Mouse (Mus musculus) hindbrain, embryonic 14.5 days (tissue): Measurements from ENCODE around the gene Lrfn1. TPM values are rescaled to one million over a fixed set of nuclear protein-coding genes. Genes with fewer than 3 reads are reported as not detected.

Experiments used
- ATAC-seq: fragments of 200-750 bp; cut with Nextera tagmentation; 2 replicates; pipeline ENCODE4 v1.8.0; 2017; ENCODE audit warnings: moderate number of reproducible peaks, mild to moderate bottlenecking, moderate TSS enrichment, moderate library complexity; ENCODE audit not compliant: low FRiP score
- DNase-seq: peaks from one replicate; pipeline ENCODE4 v3.0.0-alpha.2; 2015; ENCODE audit warnings: low spot score
- H3K27ac ChIP-seq: fragments of 300-500 bp; sonication (generic); 2 replicates; pipeline ENCODE4 v1.5.1; 2014; ENCODE audit warnings: mild to moderate bottlenecking, moderate library complexity
- H3K27me3 ChIP-seq: fragments of 300-500 bp; sonication (generic); 2 replicates; pipeline ENCODE4 v1.6.1; 2014; ENCODE audit warnings: mild to moderate bottlenecking, low read length, mixed read lengths; ENCODE audit not compliant: control insufficient read depth, insufficient read depth
- H3K36me3 ChIP-seq: fragments of 300-500 bp; sonication (generic); replicated peaks from 2 replicates; pipeline ENCODE4 v1.6.1; 2014; ENCODE audit not compliant: control insufficient read depth, insufficient read depth
- H3K4me1 ChIP-seq: fragments of 300-500 bp; sonication (generic); replicated peaks from 2 replicates; pipeline ENCODE4 v1.6.1; 2014; ENCODE audit warnings: antibody characterized with exemption, low read length, mixed read lengths; ENCODE audit not compliant: control insufficient read depth, insufficient read depth
- H3K4me2 ChIP-seq: fragments of 300-500 bp; sonication (generic); replicated peaks from 2 replicates; pipeline ENCODE4 v1.6.1; 2014; ENCODE audit warnings: mild to moderate bottlenecking, moderate library complexity
- H3K4me3 ChIP-seq: fragments of 300-500 bp; sonication (generic); replicated peaks from 2 replicates; pipeline ENCODE4 v1.5.1; 2014; ENCODE audit warnings: mild to moderate bottlenecking, low read length
- H3K9ac ChIP-seq: fragments of 300-500 bp; sonication (generic); 2 replicates; pipeline ENCODE4 v1.6.1; 2014
- H3K9me3 ChIP-seq: fragments of 300-500 bp; sonication (generic); 2 replicates; pipeline ENCODE4 v1.6.1; 2016; ENCODE audit warnings: low read length; ENCODE audit not compliant: control insufficient read depth
- WGBS: fragments of 180-500 bp; shearing (Covaris S2); extraction: QIAGEN DNeasy Blood & Tissue Kit; methylation state at CpG from one replicate; pipeline ENCODE4 v1.1.7; 2014; 5-methylcytosine and 5-hydroxymethylcytosine counted together
- polyA plus RNA-seq: library from polyadenylated mRNA; unstranded; fragments of >200 nt; fragmentation: Nextera tagmentation; extraction: Ambion mirVana; gene quantifications from 2 replicates; pipeline ENCODE4 v1.2.1, GENCODE M21; 2014

The Lrfn1 gene
- polyA plus RNA-seq, 1 experiment from 2014 or later: 25.5 TPM

- 84% methylated on average over 13 of the region's 13 CpGs for WGBS
- Histone ChIP-seq H3K4me3 (no peak overlapping the region), H3K4me2 (no peak overlapping the region), H3K4me1 (0 out of 2 replicates have a peak, but pooled peaks cover 4% of the 10 kb centered on the region), H3K9ac (no peak overlapping the region), H3K27me3 (peaks cover 4% of the 10 kb centered on the region; the same call in 1 of the 2 replicates), H3K9me3 (no peaks in the 10 kb centered on the region), H3K36me3 (no peaks in the 10 kb centered on the region), H3K27ac (no peak overlapping the region)
- ATAC-seq (no peak), DNase-seq (no peak)
Measured at GRCm38 (mm10) chr7:28444344-28444974, 7.3 kb upstream of the Lrfn1 start.

GRCm38 (mm10) chr7:28446446-28446845 is 5.3 kb upstream of the Lrfn1 start:
- ATAC-seq (no peak), DNase-seq (peak; percentile 79)
- H3K4me1 ChIP-seq: 0 out of 2 replicates have a peak, but pooled peaks cover 4% of the 10 kb centered on the region
- no peak overlapping the region for H3K27ac ChIP-seq
- WGBS: 8% methylated on average over 12 of the region's 12 CpGs
- H3K27me3 ChIP-seq: peaks cover 4% of the 10 kb centered on the region; the same call in 1 of the 2 replicates
- H3K36me3 ChIP-seq: no peaks in the 10 kb centered on the region
- H3K9me3 ChIP-seq: no peaks in the 10 kb centered on the region
- H3K4me2 ChIP-seq: no peak overlapping the region
- H3K9ac ChIP-seq: no peak overlapping the region
- no peak overlapping the region for H3K4me3 ChIP-seq

- H3K9ac ChIP-seq: peak overlapping the region; percentile 16; the same call in 1 of the 2 replicates
- 14% methylated on average over 12 of the region's 12 CpGs for WGBS
- DNase-seq: no peak
Measured at GRCm38 (mm10) chr7:28447101-28447830, 4.5 kb upstream of the Lrfn1 start.

GRCm38 (mm10) chr7:28447865-28448820 is 3.6 kb upstream of the Lrfn1 start:
- DNase-seq: no peak
- ATAC-seq: no peak
- 64% methylated on average over 13 of the region's 13 CpGs for WGBS
- H3K4me1 ChIP-seq: peaks cover 9% of the 10 kb centered on the region
- no peak overlapping the region for H3K27ac ChIP-seq
- no peaks in the 10 kb centered on the region for H3K36me3 ChIP-seq
- H3K9me3 ChIP-seq: no peaks in the 10 kb centered on the region
- no peak overlapping the region for H3K9ac ChIP-seq
- H3K27me3 ChIP-seq: peaks cover 4% of the 10 kb centered on the region; the same call in 1 of the 2 replicates
- H3K4me2 ChIP-seq: no peak overlapping the region
- H3K4me3 ChIP-seq: no peak overlapping the region

More at GRCm38 (mm10) chr7:28447101-28447830, 4.5 kb upstream of the Lrfn1 start:
- H3K27me3 ChIP-seq: peaks cover 4% of the 10 kb centered on the region; the same call in 1 of the 2 replicates
- no peak for ATAC-seq
- H3K4me2 ChIP-seq: no peak overlapping the region
- H3K4me3 ChIP-seq: no peak overlapping the region
- no peaks in the 10 kb centered on the region for H3K36me3 ChIP-seq
- no peak overlapping the region for H3K27ac ChIP-seq
- H3K9me3 ChIP-seq: no peaks in the 10 kb centered on the region
- H3K4me1 ChIP-seq: 0 out of 2 replicates have a peak, but pooled peaks cover 4% of the 10 kb centered on the region

GRCm38 (mm10) chr7:28452361-28453005 is 703 bp downstream of the Lrfn1 start:
- Histone ChIP-seq H3K4me1 (peaks cover 15% of the 10 kb centered on the region), H3K27ac (peak overlapping the region; percentile 81), H3K4me2 (peak overlapping the region; percentile 62), H3K27me3 (no peaks in the 10 kb centered on the region), H3K4me3 (peak overlapping the region; percentile 90), H3K9ac (peak overlapping the region; percentile 93), H3K9me3 (no peaks in the 10 kb centered on the region), H3K36me3 (peaks cover 25% of the 10 kb centered on the region)
- DNase-seq (no peak), ATAC-seq (peak; percentile 68)
- WGBS: under 1% methylated on average over 21 of the region's 24 CpGs

GRCm38 (mm10) chr7:28460361-28460760 is 8.6 kb downstream of the Lrfn1 start:
- Histone ChIP-seq H3K9me3 (no peaks in the 10 kb centered on the region), H3K36me3 (peaks cover 82% of the 10 kb centered on the region), H3K4me1 (peaks cover 5% of the 10 kb centered on the region; the same call in 1 of the 2 replicates), H3K27ac (no peak overlapping the region), H3K27me3 (no peaks in the 10 kb centered on the region), H3K4me2 (no peak overlapping the region), H3K4me3 (no peak overlapping the region), H3K9ac (no peak overlapping the region)
- DNase-seq: no peak
- WGBS: 97% methylated on average over 4 of the region's 5 CpGs
- ATAC-seq: no peak

- peaks cover 83% of the 10 kb centered on the region for H3K36me3 ChIP-seq
- peaks cover 12% of the 10 kb centered on the region; the same call in 1 of the 2 replicates for H3K27me3 ChIP-seq
- ATAC-seq (no peak), DNase-seq (no peak)
- H3K4me2 ChIP-seq: no peak overlapping the region
- no peak overlapping the region for H3K9ac ChIP-seq
- H3K9me3 ChIP-seq: no peaks in the 10 kb centered on the region
- peaks cover 12% of the 10 kb centered on the region; the same call in 1 of the 2 replicates for H3K4me1 ChIP-seq
- 97% methylated on average over 2 of the region's 2 CpGs for WGBS
- H3K4me3 ChIP-seq: no peak overlapping the region
- H3K27ac ChIP-seq: no peak overlapping the region
Measured at GRCm38 (mm10) chr7:28462769-28463168, 11.0 kb downstream of the Lrfn1 start.

GRCm38 (mm10) chr7:28464416-28465212 is 12.8 kb downstream of the Lrfn1 start:
- Histone ChIP-seq H3K4me2 (peak overlapping the region; percentile 38), H3K4me3 (peak overlapping the region; percentile 2; the same call in 1 of the 2 replicates), H3K36me3 (peaks cover 70% of the 10 kb centered on the region), H3K4me1 (peaks cover 12% of the 10 kb centered on the region; the same call in 1 of the 2 replicates), H3K27ac (no peak overlapping the region), H3K9me3 (no peaks in the 10 kb centered on the region), H3K9ac (peak overlapping the region; percentile 11; the same call in 1 of the 2 replicates), H3K27me3 (peaks cover 12% of the 10 kb centered on the region; the same call in 1 of the 2 replicates)
- 61% methylated on average over 10 of the region's 10 CpGs for WGBS
- DNase-seq (peak; percentile 50), ATAC-seq (peak; percentile 73)
